Mouse (Mus musculus) c-Kit-positive CD71-positive TER-119-negative erythroid progenitor cells, embryonic 14.5 days (primary cell): ENCODE results near the gene Tgfbr3.

Source experiments
- DNase-seq: peaks from one replicate; pipeline ENCODE4 v3.0.0-alpha.2; 2013; ENCODE audit warnings: low read depth

Tgfbr3 gene

DNA sequence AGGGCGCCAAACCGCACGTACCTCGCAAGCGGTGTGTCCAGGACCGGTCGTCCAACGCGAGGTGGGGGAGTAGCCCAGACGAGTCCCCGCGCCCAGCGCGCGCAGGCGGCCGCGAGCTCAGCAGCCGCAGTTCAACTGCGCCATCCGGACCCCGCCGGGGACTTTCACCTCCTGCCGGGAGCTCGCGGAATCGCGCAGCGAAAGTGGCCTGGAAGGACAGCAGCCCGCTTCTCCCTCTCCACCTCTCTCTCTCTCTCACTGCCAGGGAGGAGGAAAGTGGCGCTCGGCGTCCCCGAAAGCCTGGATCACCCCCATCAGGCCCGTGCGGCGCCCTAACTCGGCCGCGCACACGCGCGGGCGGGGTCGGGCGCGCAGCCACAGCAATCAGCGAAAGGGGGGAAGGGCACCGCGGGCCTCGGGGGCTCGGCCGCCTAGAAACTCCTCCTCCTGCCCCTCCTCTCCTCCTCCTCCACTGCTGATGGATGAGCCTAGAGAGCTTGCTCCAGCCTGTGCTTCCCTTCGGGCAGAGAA lies at the start of gene Tgfbr3:
Gene Tgfbr3, minus strand, starts transcription at position 396 of the 531 bp plus-strand sequence.
- peak; percentile 44 for DNase-seq

- no peak for DNase-seq
Observed at GRCm38 (mm10) chr5:107330916-107331421, 41.5 kb upstream of the Tgfbr3 start, which contains the start of gene Brdt. TSS of gene Brdt (plus strand) at chr5:107331159.

GRCm38 (mm10) chr5:107320703-107321102 lies 31.3 kb upstream of the Tgfbr3 start:
- peak; percentile 46 for DNase-seq

DNA sequence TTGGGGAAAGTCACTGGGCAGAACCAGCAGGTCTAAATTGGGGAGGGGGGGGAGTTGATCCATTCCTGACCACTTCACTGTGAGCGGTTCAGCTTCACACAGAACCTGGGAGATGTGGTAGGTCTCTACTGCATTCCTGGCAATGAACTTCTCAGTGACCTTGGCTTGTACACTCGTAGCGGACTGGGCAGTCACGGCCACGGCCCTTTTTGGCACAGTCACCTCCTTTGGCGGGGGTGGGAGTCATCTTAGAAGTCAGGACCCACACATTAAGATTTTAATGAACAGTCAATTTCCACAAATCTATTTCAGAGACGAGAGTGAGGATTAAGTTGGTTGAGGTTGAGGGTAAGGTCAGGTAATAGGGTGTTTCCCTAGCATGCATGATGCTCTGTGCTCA lies 27.7 kb upstream of the Tgfbr3 start:
- DNase-seq = no peak

DNA sequence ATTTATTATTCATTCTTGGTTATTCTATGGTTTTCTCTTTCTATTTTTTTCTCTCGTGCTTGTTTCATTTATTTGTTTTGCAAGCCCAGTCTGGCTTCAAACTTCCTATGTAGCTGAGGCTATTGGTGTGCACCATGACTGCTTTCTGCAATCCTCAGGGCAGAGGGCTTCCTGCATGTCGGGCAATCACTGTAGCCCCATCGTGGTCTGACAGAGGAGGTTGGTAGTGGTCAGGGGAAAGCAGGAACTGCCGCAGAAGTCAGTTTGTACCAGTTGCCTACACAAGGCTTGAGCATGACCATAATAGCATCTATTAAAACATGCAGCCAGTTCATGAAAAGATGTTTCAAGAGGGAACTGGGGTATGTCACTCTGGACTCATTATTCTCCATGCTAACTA lies 18.0 kb upstream of the Tgfbr3 start:
- DNase-seq = no peak

GRCm38 (mm10) chr5:107304117-107304825 lies 14.8 kb upstream of the Tgfbr3 start:
- no peak for DNase-seq

GRCm38 (mm10) chr5:107303350-107303861 lies 14.0 kb upstream of the Tgfbr3 start:
- peak; percentile 17 for DNase-seq

DNA sequence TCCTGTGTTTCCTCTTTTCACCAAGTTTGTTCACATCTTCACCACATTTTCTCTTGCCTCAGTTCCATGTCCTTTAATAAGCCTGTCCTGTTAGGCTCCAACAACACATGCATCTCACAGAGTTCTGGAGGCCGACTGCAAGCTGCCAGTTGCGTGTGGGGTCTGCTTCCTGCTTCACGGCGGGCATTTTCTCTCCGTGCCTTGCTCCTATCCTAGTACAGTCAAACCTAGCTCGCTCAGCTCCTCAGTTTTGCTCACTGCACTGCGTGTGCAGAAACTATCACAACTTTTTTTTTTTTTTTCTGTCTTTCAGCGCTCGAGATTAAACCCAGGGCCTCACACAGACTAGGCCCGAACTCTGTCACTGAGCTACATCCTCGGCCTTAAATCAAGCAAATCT lies 9.4 kb upstream of the Tgfbr3 start:
- DNase-seq = no peak

GRCm38 (mm10) chr5:107296512-107297322 lies 7.3 kb upstream of the Tgfbr3 start:
- DNase-seq = no peak

DNA sequence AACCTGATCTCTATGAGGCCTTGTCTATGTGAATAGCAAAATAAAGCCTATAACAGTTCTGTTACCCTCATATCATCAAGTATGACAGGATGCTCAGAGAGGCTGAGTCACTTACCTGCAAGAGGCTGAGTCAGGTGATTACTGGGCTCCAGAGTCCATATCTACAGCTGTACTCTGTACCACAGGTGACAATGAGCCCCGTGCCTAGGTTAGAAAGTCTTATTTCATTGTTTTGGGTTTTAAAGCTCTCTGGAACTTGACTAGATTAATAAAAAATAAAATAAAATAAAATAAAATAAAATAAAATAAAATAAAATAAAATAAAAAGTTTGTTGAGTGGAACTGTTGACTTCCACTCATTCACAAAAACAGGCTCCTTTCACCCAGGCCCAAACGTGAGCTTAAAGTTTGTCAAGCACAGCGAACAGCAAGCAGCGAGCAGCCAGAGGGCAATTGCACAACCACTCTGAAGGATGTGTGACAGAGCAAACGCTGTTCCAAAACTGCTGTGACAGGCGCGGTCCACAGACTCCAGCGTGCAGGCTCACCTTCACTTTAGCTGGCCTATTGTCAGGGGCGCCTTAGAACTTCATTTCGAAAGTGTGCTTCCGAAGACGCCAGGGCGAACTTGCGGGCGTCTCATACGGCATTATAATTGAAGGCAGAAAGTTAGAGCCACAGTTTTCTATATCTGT lies 6.5 kb upstream of the Tgfbr3 start:
- no peak for DNase-seq

DNA sequence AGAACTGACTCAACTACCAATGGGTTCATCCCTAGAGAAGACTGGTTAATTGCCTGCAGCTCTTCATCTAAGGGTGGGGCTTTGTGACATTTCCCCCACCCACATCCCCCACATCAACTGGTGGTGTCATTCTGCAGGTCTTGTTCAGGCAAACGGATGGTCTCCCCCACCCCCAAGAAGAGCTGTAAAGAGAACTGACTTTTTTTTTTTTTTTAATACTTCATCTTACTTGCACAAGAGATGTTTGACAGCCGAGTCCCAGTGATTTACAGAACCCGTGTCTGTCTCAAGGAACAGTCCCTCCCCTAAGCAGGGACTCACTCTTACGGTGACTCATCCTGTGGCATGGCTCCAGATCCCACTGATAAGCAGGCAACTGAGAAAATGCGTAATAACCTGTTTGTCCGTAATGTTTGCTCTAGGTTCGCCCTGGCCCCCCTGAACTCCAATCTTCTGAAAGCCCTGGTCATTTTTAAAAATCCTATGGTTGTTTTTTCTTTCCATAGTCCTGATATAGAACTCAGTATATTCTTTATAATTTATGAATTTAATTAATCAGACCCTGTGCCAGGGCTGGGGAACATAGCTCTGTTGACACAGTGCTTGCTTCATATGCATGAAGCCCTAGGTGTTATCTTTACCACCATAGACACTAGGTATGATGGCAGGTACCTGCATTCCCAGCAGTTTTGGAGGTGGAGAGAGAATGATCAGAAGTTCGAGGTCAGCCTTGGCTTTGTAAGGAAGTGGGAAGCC lies 5.8 kb upstream of the Tgfbr3 start:
- no peak for DNase-seq

DNA sequence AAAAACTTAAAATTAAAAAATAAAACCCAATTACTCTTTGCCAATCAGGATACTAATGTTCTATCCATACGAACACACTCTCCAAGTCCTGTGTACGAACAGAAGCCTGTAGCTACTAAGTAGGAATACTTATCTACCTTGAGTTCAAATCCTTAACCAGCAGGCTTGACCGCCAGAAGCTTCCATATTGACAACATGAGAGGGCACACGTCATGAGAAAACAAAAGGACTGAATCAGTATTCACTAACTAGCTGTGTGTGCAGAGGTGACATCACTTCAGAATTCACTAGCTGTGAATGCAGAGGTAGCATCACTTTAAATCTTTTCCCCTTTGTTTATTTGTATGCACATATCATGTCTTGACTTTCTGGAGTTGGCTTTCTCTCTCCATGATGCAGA lies 4.6 kb upstream of the Tgfbr3 start:
- no peak for DNase-seq

GRCm38 (mm10) chr5:107289986-107290385 lies 557 bp upstream of the Tgfbr3 start:
- no peak for DNase-seq

DNA sequence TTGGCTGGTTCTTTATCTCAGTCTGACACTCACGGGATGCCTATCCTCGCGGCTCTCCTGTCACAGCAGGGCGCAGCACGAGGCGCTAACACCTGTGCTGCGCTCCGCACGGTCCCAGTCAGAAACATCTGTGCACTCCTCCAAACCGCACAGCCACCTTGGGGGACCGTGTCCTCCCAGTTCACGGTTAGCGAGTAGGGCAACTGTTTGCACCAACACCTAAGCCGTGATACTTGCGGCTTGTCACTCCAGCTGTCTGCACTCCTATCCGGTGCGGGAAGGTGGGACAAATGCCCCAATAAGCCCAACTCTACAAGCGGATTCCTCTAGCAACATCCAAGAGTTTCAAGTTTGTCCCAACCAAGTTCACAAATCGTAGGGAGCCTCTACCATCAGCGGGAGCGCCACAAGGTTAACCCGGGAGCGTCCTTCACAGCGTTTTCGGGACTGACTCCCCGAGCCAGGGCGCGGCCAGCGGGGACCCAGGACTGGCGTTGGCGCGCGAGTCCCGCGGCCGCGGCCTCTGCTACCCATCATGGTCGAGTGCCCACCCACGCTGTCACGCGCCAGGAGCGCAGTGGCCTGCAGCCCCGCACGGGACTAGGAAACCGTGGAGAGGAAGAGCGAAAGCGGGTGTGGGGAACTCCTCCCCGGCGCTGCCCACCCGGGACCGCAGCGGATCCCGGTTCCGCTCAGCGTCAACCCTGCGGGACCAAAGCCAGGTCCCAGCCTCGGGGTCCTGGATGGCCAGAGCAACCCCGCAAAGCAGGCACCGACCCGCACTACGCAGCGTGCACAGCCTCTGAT lies 799 bp downstream of the Tgfbr3 start:
- DNase-seq = peak; percentile 59

DNA sequence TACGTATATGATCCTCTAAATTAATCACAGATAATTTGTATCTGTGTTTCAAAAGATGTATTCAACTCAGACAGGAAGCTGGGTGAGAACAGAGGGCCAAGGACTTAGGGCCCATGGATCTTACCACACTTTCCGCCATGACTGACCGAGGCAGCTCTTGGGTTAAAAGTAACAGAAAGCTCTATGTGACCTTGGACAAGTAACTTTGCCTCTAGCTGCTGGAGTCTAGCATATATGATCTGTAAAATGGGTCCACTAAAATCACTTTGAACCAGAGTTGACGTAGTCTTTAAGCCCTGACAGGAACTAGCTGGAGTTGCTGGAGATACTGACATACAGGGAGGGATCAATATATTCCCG lies 1.5 kb downstream of the Tgfbr3 start:
- DNase-seq = peak; percentile 33

DNA sequence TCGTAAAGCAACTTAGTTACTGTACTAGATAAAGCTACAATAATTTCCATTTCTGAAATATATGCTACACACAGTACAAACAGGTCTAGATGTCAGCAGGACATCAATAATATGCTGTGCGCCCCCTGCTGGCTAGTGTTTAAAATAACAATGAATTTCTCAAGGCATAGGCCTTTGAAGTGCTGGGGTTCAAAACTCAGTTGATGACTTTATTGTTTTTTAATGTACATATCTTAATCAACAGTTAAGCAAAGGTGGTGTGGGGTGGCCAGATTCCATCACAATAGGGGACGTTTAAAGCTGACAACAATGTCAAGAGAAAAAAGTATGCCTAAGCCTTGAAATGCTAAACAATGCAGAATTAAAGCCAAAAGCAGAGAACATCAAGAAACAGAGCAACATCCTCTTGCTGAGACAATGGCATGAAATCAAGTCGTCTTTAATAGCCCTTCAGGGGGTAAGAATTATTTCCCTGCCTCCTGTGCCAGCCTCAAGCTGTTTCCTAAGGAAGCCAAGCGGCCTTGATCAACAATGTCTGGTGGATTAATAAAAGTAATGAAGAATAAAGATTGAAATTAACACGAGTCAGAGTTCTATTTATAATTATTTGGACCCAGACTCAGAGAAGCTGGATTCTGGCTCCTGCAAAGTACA lies 2.0 kb downstream of the Tgfbr3 start:
- peak; percentile 83 for DNase-seq

DNA sequence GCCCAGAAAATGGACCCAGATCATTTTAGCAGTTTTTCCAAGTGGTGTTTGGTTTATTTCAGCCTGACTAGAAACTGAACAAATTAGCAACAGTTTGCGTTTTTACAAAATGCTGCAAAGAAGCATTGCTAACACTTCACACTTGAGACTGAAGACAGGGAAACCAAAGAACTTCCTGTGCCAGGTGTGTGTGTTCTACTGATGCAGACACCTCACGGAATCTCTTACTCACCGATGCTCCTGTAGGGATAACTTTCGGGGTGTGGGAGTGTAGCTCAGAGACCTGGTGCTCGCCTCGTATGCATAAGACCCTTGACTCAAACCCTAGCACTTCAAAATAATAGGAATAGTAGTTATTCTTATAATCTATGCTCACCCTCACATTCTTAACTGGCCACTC lies 3.9 kb downstream of the Tgfbr3 start:
- no peak for DNase-seq

DNA sequence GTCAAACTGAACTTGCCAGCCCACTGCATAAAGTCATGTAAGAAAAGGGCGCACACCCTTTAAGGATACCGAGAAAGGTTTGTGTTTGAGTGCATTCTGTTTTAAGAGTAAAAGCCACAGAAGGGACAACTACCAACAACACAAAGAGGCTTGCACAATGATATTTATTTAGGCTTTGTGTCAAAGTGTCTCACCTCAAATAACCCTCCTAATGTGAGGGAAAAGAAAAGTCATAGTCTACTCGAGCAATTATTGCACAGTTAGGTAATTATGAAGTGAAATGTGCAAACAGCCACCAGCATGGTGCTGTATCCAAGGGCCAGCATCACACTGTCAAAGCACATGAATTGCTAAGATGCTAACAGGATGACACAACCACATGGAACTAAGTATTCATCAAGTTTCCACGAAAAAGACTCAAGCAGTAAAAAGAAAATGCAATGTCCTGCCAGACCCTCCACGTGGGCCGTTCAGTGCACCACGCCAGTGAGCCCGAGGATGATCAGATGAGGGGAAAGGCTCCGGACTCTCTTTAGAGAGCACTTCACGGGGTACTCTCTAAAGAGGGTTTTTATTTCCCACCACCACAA lies 5.4 kb downstream of the Tgfbr3 start:
- no peak for DNase-seq

- DNase-seq = no peak
Observed at GRCm38 (mm10) chr5:107282561-107283307, 6.7 kb downstream of the Tgfbr3 start.
